Mouse (Mus musculus): ENCODE measurements at regions not wholly inside any gene's neighbourhood (a gene's known extent, or its start where the extent isn't known, plus 50 kb on each side); places are given as distances from the start of the nearest gene placed in this dataset.

DNA sequence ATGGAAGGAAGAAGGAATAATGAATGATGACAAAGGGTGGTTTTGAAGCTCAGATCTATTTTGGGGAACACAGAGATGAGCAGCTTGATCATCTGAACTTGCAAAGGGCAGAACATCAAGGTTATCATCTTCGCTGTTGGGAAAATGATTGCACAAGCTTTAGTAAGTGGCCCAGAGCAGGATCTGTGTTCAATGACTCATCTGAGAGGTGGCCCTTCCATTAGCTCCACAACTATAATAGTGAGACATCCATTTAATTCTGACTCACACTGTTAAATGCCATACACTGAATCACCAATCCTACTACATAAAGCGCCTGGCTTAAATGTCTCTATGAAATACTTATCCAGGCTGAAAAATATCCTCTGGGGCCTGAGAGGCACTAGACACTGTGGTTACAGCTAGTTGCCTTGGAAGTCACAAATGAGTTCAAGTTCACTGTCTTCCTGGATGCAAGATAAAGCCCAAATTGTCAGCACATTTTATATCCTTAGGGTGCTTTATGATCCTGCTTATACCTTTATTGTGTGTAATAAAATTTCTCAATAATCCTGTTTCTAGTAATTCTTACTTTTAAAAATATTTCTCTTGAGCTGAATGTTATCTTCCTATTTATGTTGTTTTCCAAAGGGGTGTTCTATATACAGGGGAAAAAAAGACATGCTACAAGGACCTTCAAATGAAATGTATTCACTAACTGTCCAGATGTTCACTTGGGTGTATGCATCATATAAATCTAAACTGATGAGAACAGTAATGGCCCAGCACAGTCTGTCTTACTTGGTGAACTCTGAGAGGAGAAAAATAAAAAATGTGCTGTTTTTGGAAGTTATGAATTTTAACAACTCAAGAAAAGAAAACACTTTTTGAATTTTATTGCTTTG is 687.9 kb upstream of the Cited2 start:
- no peak for ATAC-seq (replicated peaks; ENCODE audit: low FRiP score, low TSS enrichment, poor library complexity, severe bottlenecking)

DNA sequence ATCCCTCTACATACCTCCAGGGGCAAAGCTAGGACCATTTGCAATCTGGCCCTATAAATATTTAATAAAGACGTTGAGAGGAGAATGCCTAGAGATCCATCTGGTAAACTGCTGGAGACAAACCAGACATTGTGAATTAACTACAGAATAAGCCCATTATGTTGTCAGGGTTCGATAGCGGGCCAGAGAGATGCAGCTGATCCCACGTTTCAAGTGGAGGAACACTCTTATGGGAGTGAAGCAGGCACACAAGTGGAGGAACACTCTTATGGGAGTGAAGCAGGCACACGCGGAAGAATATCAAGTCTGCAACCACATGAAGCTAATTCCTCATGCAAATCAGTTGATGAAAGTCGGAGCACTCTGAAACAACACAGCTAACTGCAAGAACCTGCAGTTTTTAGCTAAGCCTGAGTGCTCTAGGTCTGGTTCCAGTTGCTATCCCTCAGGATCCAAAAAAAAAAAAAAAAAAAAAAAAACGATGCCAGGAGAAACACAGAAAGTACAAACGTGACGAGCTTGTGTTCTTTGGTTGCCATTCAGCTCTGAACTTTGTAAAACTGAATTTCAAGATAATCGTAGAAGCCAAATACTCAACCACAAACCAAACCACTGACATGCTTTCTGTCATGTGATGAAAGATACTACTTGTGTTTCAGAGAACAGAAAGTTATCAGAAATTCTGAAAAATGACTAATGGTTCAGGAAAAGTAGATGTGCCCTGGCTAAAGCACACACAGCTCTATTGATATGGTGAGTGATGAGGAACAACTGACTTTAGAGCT is 684.6 kb upstream of the Cited2 start:
- no peak for ATAC-seq (replicated peaks; ENCODE audit: low FRiP score, low TSS enrichment, poor library complexity, severe bottlenecking)

DNA sequence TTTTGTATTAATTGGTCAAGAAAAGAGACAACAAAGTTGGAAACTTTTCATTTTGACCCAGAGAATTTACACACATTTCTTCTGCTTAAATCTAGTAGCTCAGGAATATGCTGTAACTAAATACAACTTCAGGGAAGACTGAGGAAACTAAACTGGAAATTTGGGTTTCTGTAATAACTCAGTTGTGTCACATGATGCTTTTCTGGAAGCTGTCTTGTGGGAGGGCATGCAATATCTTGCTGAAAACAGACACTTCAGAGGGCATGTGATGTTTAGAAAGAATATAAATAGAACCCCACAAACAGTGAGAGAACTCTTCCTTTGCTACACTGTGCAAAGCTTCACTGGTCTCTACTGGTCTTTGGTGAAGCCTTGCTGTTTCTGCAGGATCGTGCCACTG is 680.9 kb upstream of the Cited2 start:
- no peak for ATAC-seq (replicated peaks; ENCODE audit: low FRiP score, low TSS enrichment, poor library complexity, severe bottlenecking)

DNA sequence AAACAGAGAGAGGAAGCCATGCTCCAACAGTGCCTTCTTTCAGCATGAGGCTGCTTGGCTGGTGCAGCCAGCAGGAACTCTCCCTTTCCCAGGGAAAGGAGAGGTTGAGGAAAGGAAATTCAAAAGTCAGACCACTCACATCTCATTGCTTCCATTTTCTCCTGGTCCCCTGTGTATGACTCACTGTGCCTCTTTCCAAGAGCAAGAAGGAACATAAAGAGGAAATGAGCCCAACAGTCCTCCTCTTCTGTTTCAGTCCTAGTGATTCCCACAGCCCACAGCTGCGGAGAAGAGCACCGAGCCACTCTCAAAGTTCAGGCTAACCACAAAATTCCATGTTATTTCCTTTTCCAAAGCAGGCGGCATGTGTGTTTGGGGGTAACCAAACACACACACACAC is 680.0 kb upstream of the Cited2 start:
- no peak for ATAC-seq (replicated peaks; ENCODE audit: low FRiP score, low TSS enrichment, poor library complexity, severe bottlenecking)

DNA sequence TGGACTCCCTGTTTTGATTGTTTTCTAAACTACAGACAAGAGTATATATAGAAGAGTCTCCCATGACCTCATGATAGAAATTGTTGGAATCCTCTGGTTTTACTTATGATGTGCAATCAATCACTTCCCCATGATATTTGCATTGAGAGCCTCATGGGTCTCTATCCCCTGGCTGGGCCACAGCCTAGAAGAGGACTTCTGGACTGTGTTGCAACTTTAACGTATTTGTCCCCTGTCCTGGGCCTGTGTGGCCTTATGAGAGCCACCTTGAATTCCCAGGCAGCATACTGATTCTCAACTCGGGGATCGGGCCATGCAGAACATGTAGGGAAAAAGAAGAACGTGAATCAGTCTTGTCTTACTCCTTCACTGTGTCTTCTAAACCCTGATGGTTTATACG is 676.3 kb upstream of the Cited2 start:
- no peak for ATAC-seq (replicated peaks; ENCODE audit: low FRiP score, low TSS enrichment, poor library complexity, severe bottlenecking)

DNA sequence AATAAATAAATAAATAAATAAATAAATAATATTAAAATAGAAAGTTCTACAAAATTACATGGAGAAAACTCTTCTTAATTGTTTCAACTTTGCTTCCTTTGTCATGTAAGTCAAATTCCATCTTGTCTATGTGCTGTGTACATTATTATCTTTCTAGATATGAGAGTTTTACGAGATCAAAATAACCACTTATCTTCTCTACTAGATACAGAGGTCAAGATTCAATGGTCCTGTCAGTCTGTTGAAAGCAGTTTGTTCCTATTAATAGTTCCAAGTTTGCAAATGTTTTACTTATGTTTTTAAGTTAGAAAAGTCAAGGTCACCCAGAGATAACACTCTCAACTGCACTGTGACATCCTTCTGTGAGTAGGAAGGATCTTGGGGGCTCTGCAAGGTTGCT is 650.1 kb upstream of the Cited2 start:
- no peak for ATAC-seq (replicated peaks; ENCODE audit: low FRiP score, low TSS enrichment, poor library complexity, severe bottlenecking)

DNA sequence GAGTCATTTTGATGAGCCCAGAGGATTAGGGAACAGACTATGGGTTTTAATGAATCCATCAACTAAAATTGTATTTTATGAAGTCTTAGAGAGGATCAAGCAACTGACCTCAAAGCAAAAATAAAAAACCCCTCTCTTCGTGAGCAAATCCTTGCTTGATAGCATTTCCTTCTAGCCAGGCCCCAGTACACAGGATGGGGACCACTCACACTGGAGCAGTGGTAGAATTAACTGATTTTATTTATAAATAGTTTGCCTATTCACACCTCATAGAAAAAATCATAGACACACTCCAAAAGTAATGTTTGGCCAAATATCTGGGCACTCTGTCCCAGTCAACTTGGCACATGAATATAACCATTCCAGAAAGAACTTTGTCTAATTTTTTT is 649.0 kb upstream of the Cited2 start:
- no peak for ATAC-seq (replicated peaks; ENCODE audit: low FRiP score, low TSS enrichment, poor library complexity, severe bottlenecking)

DNA sequence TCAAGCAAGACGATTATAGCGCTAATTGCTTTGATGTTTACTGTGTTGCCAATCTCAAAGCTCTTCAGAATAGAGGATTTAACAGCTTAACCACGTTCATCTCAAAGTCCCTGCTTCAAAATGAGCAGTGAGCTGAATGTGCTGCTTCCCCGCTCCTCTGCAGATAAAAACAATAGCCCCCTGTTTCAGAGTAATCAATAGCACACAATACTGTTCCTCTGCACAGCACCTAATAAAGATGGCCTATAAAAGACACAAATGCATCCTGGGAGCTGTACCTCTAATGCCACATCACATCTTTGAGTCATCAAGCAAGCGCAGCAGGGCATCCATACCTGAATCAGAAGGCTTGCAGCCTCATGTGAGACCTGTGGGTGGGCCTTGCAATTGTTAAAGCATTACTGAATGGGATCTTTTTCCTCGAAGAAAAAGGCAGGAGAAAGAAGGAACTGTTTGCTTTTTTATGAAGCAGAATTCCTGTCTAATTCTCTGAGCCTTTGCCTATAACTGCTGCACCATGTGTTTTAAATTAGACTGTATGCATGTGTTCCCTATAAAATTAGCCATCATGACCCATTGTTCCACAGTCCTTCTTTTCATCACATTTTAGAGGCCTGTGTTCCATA is 648.5 kb upstream of the Cited2 start:
- no peak for ATAC-seq (replicated peaks; ENCODE audit: low FRiP score, low TSS enrichment, poor library complexity, severe bottlenecking)

DNA sequence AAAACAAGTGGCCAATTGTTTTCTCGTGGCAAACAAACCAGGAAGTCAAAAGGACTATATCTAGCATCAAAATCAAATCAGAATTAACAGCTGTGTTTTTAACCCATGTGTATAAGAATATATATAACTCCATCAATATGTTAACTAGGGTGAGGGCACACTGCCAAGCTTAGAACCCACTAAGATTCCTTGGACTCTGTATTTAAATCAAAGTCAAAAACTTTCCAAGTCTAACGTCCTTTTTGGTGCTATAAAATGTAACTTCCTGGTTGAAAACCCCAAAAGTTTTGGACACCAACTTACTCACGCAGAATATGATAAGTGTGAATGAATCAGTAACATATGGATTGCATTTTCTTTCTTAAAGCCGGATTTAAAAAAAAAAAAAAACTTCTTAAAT is 647.9 kb upstream of the Cited2 start:
- no peak for ATAC-seq (replicated peaks; ENCODE audit: low FRiP score, low TSS enrichment, poor library complexity, severe bottlenecking)

DNA sequence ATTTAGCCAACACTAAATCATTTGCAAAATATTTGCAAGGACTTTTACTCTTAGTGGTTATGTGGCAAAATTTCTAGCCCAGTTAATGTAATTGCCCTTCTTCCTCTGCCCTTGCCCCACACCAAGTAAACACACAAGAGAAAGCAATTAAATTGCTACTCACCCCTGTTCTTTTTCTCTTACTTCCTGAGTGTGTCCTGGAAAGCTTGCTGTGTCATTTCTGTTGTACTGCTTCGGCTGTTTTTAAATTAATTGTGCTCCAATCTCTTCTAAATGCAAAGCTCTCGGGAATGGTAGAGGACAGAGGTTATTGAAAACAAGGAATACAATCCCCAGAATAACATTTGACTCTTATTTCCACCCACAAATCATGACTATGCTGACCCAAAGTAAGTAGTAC is 647.4 kb upstream of the Cited2 start:
- ATAC-seq (replicated peaks; ENCODE audit: low FRiP score, low TSS enrichment, poor library complexity, severe bottlenecking): no peak

DNA sequence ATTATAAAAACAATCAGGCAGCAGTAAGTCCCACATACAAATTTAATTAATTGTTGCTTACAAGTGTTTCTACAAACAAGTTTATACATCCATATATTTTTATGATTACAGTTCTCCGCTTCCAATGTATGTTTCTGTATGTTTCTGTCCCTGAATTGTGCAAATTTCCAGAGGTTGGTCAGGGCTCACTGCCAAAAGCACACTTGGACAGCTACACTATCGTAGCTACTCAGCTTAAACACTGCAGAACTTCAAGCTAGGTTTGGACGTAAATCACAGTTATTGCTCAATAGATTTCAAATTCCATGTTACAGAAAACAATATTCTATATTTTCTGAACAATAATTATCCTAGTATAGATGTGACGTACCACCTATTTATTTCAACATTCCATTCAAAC is 646.8 kb upstream of the Cited2 start:
- no peak for ATAC-seq (replicated peaks; ENCODE audit: low FRiP score, low TSS enrichment, poor library complexity, severe bottlenecking)

DNA sequence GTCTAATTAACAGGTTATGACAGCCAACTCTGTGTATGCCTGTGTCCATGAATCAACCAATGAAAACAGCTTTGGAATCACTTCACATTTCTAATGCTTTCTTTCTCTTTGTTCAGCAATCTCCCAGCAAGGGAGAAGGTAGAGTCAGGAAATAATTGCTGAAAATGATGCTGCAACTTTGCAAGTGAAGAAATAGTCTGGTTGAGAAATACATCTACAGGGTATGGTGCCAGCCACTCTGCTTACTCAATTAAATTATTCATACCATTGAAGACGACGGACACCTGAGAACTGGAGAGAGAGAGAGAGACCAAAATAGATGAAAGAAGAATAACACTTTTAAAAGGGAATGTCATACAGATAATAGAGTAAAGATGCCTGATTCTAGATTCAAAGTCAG is 645.4 kb upstream of the Cited2 start:
- no peak for ATAC-seq (replicated peaks; ENCODE audit: low FRiP score, low TSS enrichment, poor library complexity, severe bottlenecking)

DNA sequence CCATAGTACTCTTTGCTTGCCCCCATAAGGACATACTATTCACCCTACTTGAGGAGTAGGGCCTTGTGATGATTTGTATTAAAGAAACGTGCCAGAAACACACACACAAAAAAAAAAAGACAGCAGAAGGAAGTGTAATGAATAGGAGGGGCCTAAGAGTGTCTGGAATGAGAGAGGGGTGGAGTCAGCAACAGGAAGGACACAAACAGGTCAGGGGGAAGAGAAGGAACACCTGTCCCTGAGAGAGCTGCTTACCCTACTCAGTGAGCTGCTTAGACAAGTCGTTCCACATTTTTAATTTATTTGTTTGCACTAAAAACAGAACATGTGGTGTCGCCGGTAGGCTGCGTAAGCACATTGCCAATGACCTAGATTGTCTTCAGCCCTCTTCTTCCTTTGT is 642.2 kb upstream of the Cited2 start:
- no peak for ATAC-seq (replicated peaks; ENCODE audit: low FRiP score, low TSS enrichment, poor library complexity, severe bottlenecking)

DNA sequence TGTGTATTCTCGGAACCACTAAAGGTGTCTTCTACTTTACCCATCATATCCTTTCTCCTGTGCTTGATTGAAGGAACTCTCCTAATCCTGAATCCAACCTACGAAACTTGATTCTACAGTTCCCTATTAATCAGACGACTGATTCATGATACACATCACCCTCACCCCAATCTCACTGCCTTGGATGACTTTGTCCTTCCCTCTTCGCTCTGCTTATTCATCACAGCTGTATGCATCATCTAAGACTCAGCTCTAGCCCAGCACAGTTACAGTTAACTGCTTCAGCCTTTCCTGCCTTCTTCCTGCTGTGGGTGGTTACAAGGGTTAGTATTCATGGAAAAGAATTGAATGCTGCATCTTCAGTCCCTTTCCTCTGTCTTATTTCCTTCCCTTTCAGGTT is 640.1 kb upstream of the Cited2 start:
- ATAC-seq (replicated peaks; ENCODE audit: low FRiP score, low TSS enrichment, poor library complexity, severe bottlenecking): no peak

DNA sequence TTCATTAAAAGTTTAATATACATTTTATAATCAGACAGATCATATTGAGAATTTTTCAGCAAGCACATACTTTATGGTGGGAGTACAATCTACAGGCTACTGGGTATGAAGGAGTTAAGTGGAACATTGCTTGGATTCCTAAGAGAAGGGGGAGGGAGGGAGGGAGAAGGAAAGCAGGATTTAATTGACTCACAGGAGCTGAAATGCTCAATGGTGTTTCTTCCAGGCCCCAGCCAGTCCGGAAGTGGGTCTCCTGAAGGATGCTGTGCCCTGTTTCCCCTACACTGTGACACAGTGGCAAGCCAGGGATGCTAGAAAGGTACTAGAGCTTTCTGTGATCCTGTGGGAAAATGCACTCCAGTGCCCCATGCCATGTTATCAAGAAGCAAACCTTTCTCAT is 621.0 kb upstream of the Cited2 start:
- no peak for ATAC-seq (replicated peaks; ENCODE audit: low FRiP score, low TSS enrichment, poor library complexity, severe bottlenecking)

DNA sequence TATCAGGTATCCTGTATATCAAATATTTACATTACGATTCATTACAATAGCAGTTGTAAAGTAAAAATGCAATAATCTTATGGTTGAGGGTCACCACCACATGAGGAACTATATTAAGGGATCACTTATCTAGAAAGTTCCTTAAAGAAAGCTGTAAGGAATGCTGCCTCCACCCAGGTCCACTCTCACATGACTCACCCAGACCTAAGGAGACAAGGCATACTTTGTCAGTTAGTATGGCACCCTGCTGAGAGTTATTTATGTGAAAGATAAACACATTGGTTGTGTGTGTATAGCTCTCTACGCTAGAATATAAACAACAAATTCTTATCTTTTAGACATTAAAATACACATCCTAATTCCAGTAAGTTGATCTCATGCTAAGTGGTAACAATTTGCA is 619.6 kb upstream of the Cited2 start:
- ATAC-seq (replicated peaks; ENCODE audit: low FRiP score, low TSS enrichment, poor library complexity, severe bottlenecking): no peak

DNA sequence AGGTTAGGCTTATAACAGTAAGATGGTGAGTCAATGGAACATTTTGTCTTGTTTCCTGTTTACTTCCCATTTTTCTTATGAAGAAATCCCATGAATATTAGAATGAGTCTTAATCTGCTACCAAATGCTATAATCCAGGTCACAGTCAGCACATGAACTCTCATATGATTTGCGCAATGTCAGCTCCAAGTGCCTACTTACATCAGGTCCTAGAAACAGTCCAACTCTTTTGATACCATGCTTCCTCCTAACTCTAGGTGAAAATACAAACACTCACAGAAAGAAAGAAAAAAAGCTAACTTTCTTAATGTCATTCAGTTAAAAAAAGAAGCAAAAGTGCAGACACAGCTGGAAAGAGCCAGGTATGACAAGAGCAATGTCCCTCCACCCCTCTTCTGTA is 616.2 kb upstream of the Cited2 start:
- no peak for ATAC-seq (replicated peaks; ENCODE audit: low FRiP score, low TSS enrichment, poor library complexity, severe bottlenecking)

DNA sequence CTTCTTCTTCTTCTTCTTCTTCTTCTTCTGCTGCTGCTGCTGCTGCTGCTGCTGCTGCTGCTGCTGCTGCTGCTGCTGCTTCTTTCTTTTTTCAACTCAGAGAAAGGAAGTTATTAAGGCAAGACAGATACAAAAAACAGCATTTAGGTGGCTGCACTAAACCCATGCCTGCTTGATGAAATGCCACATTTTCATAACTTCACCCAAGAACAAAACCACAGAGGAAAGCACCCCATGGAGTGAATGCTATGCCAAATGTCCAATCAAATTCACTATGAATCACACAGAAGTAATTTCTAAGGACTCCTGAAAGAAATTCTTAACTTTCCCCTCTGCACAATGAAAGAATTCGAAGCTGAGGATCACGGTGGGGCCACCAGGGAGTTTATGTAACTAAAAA is 611.9 kb upstream of the Cited2 start:
- no peak for ATAC-seq (replicated peaks; ENCODE audit: low FRiP score, low TSS enrichment, poor library complexity, severe bottlenecking)

DNA sequence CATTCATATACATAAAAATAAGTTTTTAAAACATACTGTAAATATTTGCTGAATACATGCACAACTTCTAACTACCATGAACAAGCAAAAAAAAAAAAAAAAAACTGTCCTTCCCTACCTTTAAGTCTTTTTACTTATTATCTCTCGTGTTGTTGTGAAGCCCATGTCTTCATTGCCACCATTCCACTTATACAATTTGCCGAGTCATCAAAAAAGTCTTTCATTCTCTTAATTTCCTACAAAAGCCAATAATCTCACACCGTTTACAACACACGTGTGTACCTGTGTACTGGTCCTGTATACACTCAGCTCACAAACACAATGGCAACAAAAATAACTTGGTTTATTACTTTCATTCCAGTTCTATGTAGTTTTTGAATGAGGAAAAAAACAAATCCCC is 608.2 kb upstream of the Cited2 start:
- no peak for ATAC-seq (replicated peaks; ENCODE audit: low FRiP score, low TSS enrichment, poor library complexity, severe bottlenecking)

DNA sequence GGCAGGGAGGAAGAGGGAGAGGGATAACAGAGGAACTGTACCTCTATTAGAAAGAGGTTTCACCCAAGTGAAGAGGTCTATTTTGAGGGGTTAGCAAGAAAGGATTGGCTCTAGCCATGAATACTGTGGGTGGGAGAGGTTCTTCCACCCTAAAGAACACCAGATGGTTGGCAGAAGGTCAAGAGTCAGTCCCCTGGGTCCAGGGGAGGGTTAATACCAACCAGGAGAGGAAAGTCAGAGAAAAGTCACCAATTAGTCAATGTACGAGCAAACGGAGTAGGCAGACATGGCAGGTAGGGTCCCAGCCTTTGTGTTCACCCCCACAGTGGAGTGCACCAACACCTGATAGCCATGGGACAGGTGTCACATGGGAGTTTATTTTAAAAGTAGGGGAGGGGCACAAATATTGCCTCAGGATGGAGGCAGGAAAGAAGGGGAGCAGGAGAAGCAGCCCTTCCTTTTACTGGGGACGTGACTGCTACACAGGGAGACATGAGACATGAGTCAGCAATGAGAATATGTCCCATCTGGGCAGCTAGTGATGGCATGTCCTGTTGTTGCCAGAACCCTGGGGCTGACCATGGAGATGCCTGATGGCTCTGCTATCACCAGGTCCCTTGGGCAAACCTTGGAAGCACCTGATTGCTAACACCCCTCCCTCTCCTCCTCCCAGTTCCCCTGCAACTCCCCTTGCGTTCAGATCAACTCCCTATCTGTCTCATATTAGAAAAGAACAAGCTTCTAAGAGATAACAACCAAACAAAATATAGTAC is 593.4 kb upstream of the Cited2 start:
- no peak for ATAC-seq (replicated peaks; ENCODE audit: low FRiP score, low TSS enrichment, poor library complexity, severe bottlenecking)
